Mouse (Mus musculus) thymus, adult 2 months (tissue): ENCODE data around the gene Fgd3.

Experiments used
- CTCF ChIP-seq: fragments of 200-500 bp; IDR thresholded peaks from 2 replicates; pipeline ENCODE4 v1.5.1; 2012; ENCODE audit warnings: mild to moderate bottlenecking, control low read depth, low read length, moderate library complexity, borderline replicate concordance; ENCODE audit not compliant: control insufficient read depth, poor library complexity, insufficient read depth; ENCODE audit errors: extremely low read depth
- POLR2A ChIP-seq: fragments of 200-500 bp; IDR thresholded peaks from 2 replicates; pipeline ENCODE4 v1.6.1; 2012; ENCODE audit warnings: mild to moderate bottlenecking, low read length, control low read depth, moderate library complexity; ENCODE audit not compliant: control insufficient read depth, poor library complexity, insufficient read depth; ENCODE audit errors: extremely low read depth

GRCm38 (mm10) chr13:49247232-49247739 is 72.8 kb downstream of the Fgd3 start:
- TF ChIP-seq CTCF (no peak), POLR2A (no peak)
